Mouse (Mus musculus) thymus, adult 2 months (tissue): ENCODE results near the gene Ambra1.

Experiments used
- CTCF ChIP-seq: fragments of 200-500 bp; IDR thresholded peaks from 2 replicates; pipeline ENCODE4 v1.5.1; 2012; ENCODE audit warnings: mild to moderate bottlenecking, control low read depth, low read length, moderate library complexity, borderline replicate concordance; ENCODE audit not compliant: control insufficient read depth, poor library complexity, insufficient read depth; ENCODE audit errors: extremely low read depth
- POLR2A ChIP-seq: fragments of 200-500 bp; IDR thresholded peaks from 2 replicates; pipeline ENCODE4 v1.6.1; 2012; ENCODE audit warnings: mild to moderate bottlenecking, low read length, control low read depth, moderate library complexity; ENCODE audit not compliant: control insufficient read depth, poor library complexity, insufficient read depth; ENCODE audit errors: extremely low read depth

- TF ChIP-seq CTCF: no peak
- TF ChIP-seq POLR2A: no peak
Measured at GRCm38 (mm10) chr2:91706456-91706855, 23.5 kb upstream of the Ambra1 start.
